Mouse (Mus musculus) kidney, embryonic 16.5 days (tissue): ENCODE measurements at regions not wholly inside any gene's neighbourhood (a gene's known extent, or its start where the extent isn't known, plus 50 kb on each side); places are given as distances from the start of the nearest gene placed in this dataset.

ENCODE experiments used
- ATAC-seq: fragments of 200-750 bp; cut with Nextera tagmentation; 2 replicates; pipeline ENCODE4 v1.8.0; 2017; ENCODE audit warnings: moderate TSS enrichment; ENCODE audit not compliant: low FRiP score, low TSS enrichment
- H3K27ac ChIP-seq: fragments of 300-500 bp; sonication (generic); 2 replicates; pipeline ENCODE4 v1.5.1; 2014; ENCODE audit warnings: low read length
- H3K27me3 ChIP-seq: fragments of 300-500 bp; sonication (generic); 2 replicates; pipeline ENCODE4 v1.6.1; 2014; ENCODE audit warnings: low read length, control low read depth, mixed read lengths; ENCODE audit not compliant: insufficient read depth
- H3K36me3 ChIP-seq: fragments of 300-500 bp; sonication (generic); 2 replicates; pipeline ENCODE4 v1.6.1; 2014; ENCODE audit warnings: low read length, control low read depth, mixed read lengths; ENCODE audit not compliant: insufficient read depth
- H3K4me1 ChIP-seq: fragments of 300-500 bp; sonication (generic); 2 replicates; pipeline ENCODE4 v1.6.1; 2014; ENCODE audit warnings: low read length, control low read depth, mixed read lengths; ENCODE audit not compliant: insufficient read depth
- H3K4me2 ChIP-seq: fragments of 300-500 bp; sonication (generic); replicated peaks from 2 replicates; pipeline ENCODE4 v1.6.1; 2014; ENCODE audit warnings: low read depth, low read length
- H3K4me3 ChIP-seq: fragments of 300-500 bp; sonication (generic); 2 replicates; pipeline ENCODE4 v1.5.1; 2014; ENCODE audit warnings: mild to moderate bottlenecking, low read length
- H3K9ac ChIP-seq: fragments of 300-500 bp; sonication (generic); replicated peaks from 2 replicates; pipeline ENCODE4 v1.6.1; 2014; ENCODE audit warnings: low read length
- H3K9me3 ChIP-seq: fragments of 300-500 bp; sonication (generic); 2 replicates; pipeline ENCODE4 v1.6.1; 2016; ENCODE audit warnings: low read length, control low read depth
- WGBS: fragments of 180-500 bp; shearing (Covaris S2); extraction: QIAGEN DNeasy Blood & Tissue Kit; methylation state at CpG from one replicate; pipeline ENCODE4 v1.1.7; 2014; 5-methylcytosine and 5-hydroxymethylcytosine counted together

- WGBS, result 43% methylated on average over 6 of the region's 6 CpGs
- Histone ChIP-seq H3K9ac (no peak overlapping the region), H3K27ac (no peak overlapping the region), H3K4me3 (no peak overlapping the region), H3K36me3 (no peaks in the 10 kb centered on the region), H3K27me3 (no peaks in the 10 kb centered on the region), H3K9me3 (no peaks in the 10 kb centered on the region), H3K4me1 (no peaks in the 10 kb centered on the region), H3K4me2 (no peak overlapping the region)
- no peak for ATAC-seq
Observed at GRCm38 (mm10) chr9:87973531-87973930, 242.5 kb upstream of the Tbx18 start.

- H3K9me3 ChIP-seq, result no peaks in the 10 kb centered on the region
- H3K4me2 ChIP-seq, result no peak overlapping the region
- H3K36me3 ChIP-seq, result no peaks in the 10 kb centered on the region
- H3K4me1 ChIP-seq, result no peaks in the 10 kb centered on the region
- no peak overlapping the region for H3K4me3 ChIP-seq
- no peak overlapping the region for H3K27ac ChIP-seq
- 57% methylated on average over 3 of the region's 3 CpGs for WGBS
- no peak for ATAC-seq
- no peaks in the 10 kb centered on the region for H3K27me3 ChIP-seq
- H3K9ac ChIP-seq, result no peak overlapping the region
Observed at GRCm38 (mm10) chr9:87984910-87985309, 253.8 kb upstream of the Tbx18 start.

- H3K27me3 ChIP-seq, result no peaks in the 10 kb centered on the region
- no peaks in the 10 kb centered on the region for H3K36me3 ChIP-seq
- H3K9ac ChIP-seq, result no peak overlapping the region
- no peak overlapping the region for H3K4me2 ChIP-seq
- H3K27ac ChIP-seq, result no peak overlapping the region
- no peaks in the 10 kb centered on the region for H3K9me3 ChIP-seq
- no peaks in the 10 kb centered on the region for H3K4me1 ChIP-seq
- ATAC-seq, result no peak
- no peak overlapping the region for H3K4me3 ChIP-seq
- WGBS, result 64% methylated on average over 4 of the region's 4 CpGs
Observed at GRCm38 (mm10) chr9:87985439-87985838, 254.4 kb upstream of the Tbx18 start.

GRCm38 (mm10) chr9:88005945-88006700, 275.1 kb upstream of the Tbx18 start:
- no peak for ATAC-seq
- H3K27ac ChIP-seq, result no peak overlapping the region

GRCm38 (mm10) chr9:88023752-88024151, 292.7 kb upstream of the Tbx18 start:
- H3K9ac ChIP-seq, result no peak overlapping the region
- no peaks in the 10 kb centered on the region for H3K4me1 ChIP-seq
- H3K27me3 ChIP-seq, result no peaks in the 10 kb centered on the region
- ATAC-seq, result no peak
- 43% methylated on average over 3 of the region's 3 CpGs for WGBS
- H3K4me2 ChIP-seq, result no peak overlapping the region
- H3K4me3 ChIP-seq, result no peak overlapping the region
- H3K9me3 ChIP-seq, result no peaks in the 10 kb centered on the region
- H3K36me3 ChIP-seq, result no peaks in the 10 kb centered on the region
- no peak overlapping the region for H3K27ac ChIP-seq

More at GRCm38 (mm10) chr9:88005945-88006700, 275.1 kb upstream of the Tbx18 start:
- Histone ChIP-seq H3K4me2 (no peak overlapping the region), H3K9ac (no peak overlapping the region), H3K4me3 (no peak overlapping the region), H3K9me3 (no peaks in the 10 kb centered on the region), H3K36me3 (no peaks in the 10 kb centered on the region), H3K27me3 (no peaks in the 10 kb centered on the region), H3K4me1 (no peaks in the 10 kb centered on the region)
- WGBS, result 63% methylated on average over 8 of the region's 8 CpGs

GRCm38 (mm10) chr9:88025936-88026335, 294.9 kb upstream of the Tbx18 start:
- Histone ChIP-seq H3K27me3 (no peaks in the 10 kb centered on the region), H3K27ac (no peak overlapping the region), H3K36me3 (no peaks in the 10 kb centered on the region), H3K4me1 (no peaks in the 10 kb centered on the region), H3K9ac (no peak overlapping the region), H3K4me3 (no peak overlapping the region), H3K4me2 (no peak overlapping the region), H3K9me3 (no peaks in the 10 kb centered on the region)
- 80% methylated on average over 2 of the region's 2 CpGs for WGBS
- no peak for ATAC-seq

GRCm38 (mm10) chr9:88030509-88031148, 296.4 kb upstream of the Nt5e start:
- H3K27me3 ChIP-seq, result no peaks in the 10 kb centered on the region
- no peaks in the 10 kb centered on the region for H3K9me3 ChIP-seq
- H3K4me1 ChIP-seq, result no peaks in the 10 kb centered on the region
- no peak overlapping the region for H3K9ac ChIP-seq
- H3K27ac ChIP-seq, result no peak overlapping the region
- H3K36me3 ChIP-seq, result no peaks in the 10 kb centered on the region
- 44% methylated on average over 6 of the region's 6 CpGs for WGBS
- ATAC-seq, result peak; percentile 65
- no peak overlapping the region for H3K4me3 ChIP-seq
- no peak overlapping the region for H3K4me2 ChIP-seq

GRCm38 (mm10) chr9:88037560-88037959, 289.4 kb upstream of the Nt5e start:
- Histone ChIP-seq H3K27ac (no peak overlapping the region), H3K4me1 (no peaks in the 10 kb centered on the region), H3K4me2 (no peak overlapping the region), H3K4me3 (no peak overlapping the region), H3K9me3 (no peaks in the 10 kb centered on the region), H3K9ac (no peak overlapping the region), H3K27me3 (no peaks in the 10 kb centered on the region), H3K36me3 (no peaks in the 10 kb centered on the region)
- WGBS, result 86% methylated on average over 7 of the region's 7 CpGs
- ATAC-seq, result no peak

- 63% methylated on average over 13 of the region's 13 CpGs for WGBS
- H3K36me3 ChIP-seq, result no peaks in the 10 kb centered on the region
- H3K4me2 ChIP-seq, result no peak overlapping the region
- no peaks in the 10 kb centered on the region for H3K9me3 ChIP-seq
- ATAC-seq, result no peak
- no peaks in the 10 kb centered on the region for H3K27me3 ChIP-seq
- no peak overlapping the region for H3K9ac ChIP-seq
- no peak overlapping the region for H3K4me3 ChIP-seq
- no peaks in the 10 kb centered on the region for H3K4me1 ChIP-seq
- H3K27ac ChIP-seq, result no peak overlapping the region
Observed at GRCm38 (mm10) chr9:88049270-88049669, 277.7 kb upstream of the Nt5e start.

- H3K27ac ChIP-seq, result no peak overlapping the region
- H3K4me1 ChIP-seq, result no peaks in the 10 kb centered on the region
- no peak for ATAC-seq
- H3K4me3 ChIP-seq, result no peak overlapping the region
- WGBS, result 86% methylated on average over 4 of the region's 4 CpGs
- no peaks in the 10 kb centered on the region for H3K36me3 ChIP-seq
- H3K27me3 ChIP-seq, result no peaks in the 10 kb centered on the region
- no peak overlapping the region for H3K4me2 ChIP-seq
- H3K9ac ChIP-seq, result no peak overlapping the region
- no peaks in the 10 kb centered on the region for H3K9me3 ChIP-seq
Observed at GRCm38 (mm10) chr9:88049792-88050191, 277.2 kb upstream of the Nt5e start.
